Mouse (Mus musculus): ENCODE measurements around the gene Dnajc13. TPM values are rescaled to one million over a fixed set of nuclear protein-coding genes. Genes with fewer than 3 reads are reported as not detected.
A peak's percentile ranks its signal among the peaks of the same experiment; 100 is the strongest.

The Dnajc13 gene
- total RNA-seq, 2 experiments from 2014 or later = 32.7 to 63.6 TPM

GRCm38 (mm10) chr9:104260306-104260705 is 2.4 kb downstream of the Dnajc13 start:
- no peak for ATAC-seq (replicated peaks; ENCODE audit: low FRiP score, low TSS enrichment, poor library complexity, severe bottlenecking)

- ATAC-seq (replicated peaks; ENCODE audit: low FRiP score, low TSS enrichment, poor library complexity, severe bottlenecking) = no peak
These were observed 6.6 kb downstream of the Dnajc13 start for GRCm38 (mm10) chr9:104256085-104256484.

- ATAC-seq (replicated peaks; ENCODE audit: low FRiP score, low TSS enrichment, poor library complexity, severe bottlenecking) = peak; percentile 60
These were observed 8.1 kb downstream of the Dnajc13 start for GRCm38 (mm10) chr9:104254408-104255180.

GRCm38 (mm10) chr9:104252637-104253036 is 10.1 kb downstream of the Dnajc13 start:
- ATAC-seq (replicated peaks; ENCODE audit: low FRiP score, low TSS enrichment, poor library complexity, severe bottlenecking) = no peak

- ATAC-seq (replicated peaks; ENCODE audit: low FRiP score, low TSS enrichment, poor library complexity, severe bottlenecking) = no peak
These were observed 11.0 kb downstream of the Dnajc13 start for GRCm38 (mm10) chr9:104251687-104252086.

GRCm38 (mm10) chr9:104251111-104251510 is 11.6 kb downstream of the Dnajc13 start:
- no peak for ATAC-seq (replicated peaks; ENCODE audit: low FRiP score, low TSS enrichment, poor library complexity, severe bottlenecking)

GRCm38 (mm10) chr9:104247307-104247987 is 15.3 kb downstream of the Dnajc13 start:
- no peak for ATAC-seq (replicated peaks; ENCODE audit: low FRiP score, low TSS enrichment, poor library complexity, severe bottlenecking)

GRCm38 (mm10) chr9:104243799-104244466 is 18.8 kb downstream of the Dnajc13 start:
- ATAC-seq (replicated peaks; ENCODE audit: low FRiP score, low TSS enrichment, poor library complexity, severe bottlenecking) = no peak

GRCm38 (mm10) chr9:104240146-104240545 is 22.6 kb downstream of the Dnajc13 start:
- no peak for ATAC-seq (replicated peaks; ENCODE audit: low FRiP score, low TSS enrichment, poor library complexity, severe bottlenecking)

- ATAC-seq (replicated peaks; ENCODE audit: low FRiP score, low TSS enrichment, poor library complexity, severe bottlenecking) = no peak
These were observed 23.7 kb downstream of the Dnajc13 start for GRCm38 (mm10) chr9:104239076-104239475.

GRCm38 (mm10) chr9:104236256-104236930 is 26.3 kb downstream of the Dnajc13 start:
- no peak for ATAC-seq (replicated peaks; ENCODE audit: low FRiP score, low TSS enrichment, poor library complexity, severe bottlenecking)

GRCm38 (mm10) chr9:104235751-104236150 is 27.0 kb downstream of the Dnajc13 start:
- no peak for ATAC-seq (replicated peaks; ENCODE audit: low FRiP score, low TSS enrichment, poor library complexity, severe bottlenecking)

GRCm38 (mm10) chr9:104233815-104234214 is 28.9 kb downstream of the Dnajc13 start:
- no peak for ATAC-seq (replicated peaks; ENCODE audit: low FRiP score, low TSS enrichment, poor library complexity, severe bottlenecking)

GRCm38 (mm10) chr9:104233060-104233459 is 29.7 kb downstream of the Dnajc13 start:
- ATAC-seq (replicated peaks; ENCODE audit: low FRiP score, low TSS enrichment, poor library complexity, severe bottlenecking) = no peak

GRCm38 (mm10) chr9:104232004-104232403 is 30.7 kb downstream of the Dnajc13 start:
- ATAC-seq (replicated peaks; ENCODE audit: low FRiP score, low TSS enrichment, poor library complexity, severe bottlenecking) = no peak

- no peak for ATAC-seq (replicated peaks; ENCODE audit: low FRiP score, low TSS enrichment, poor library complexity, severe bottlenecking)
These were observed 51.3 kb downstream of the Dnajc13 start for GRCm38 (mm10) chr9:104211402-104211801.

- peak; percentile 96 for ATAC-seq (replicated peaks; ENCODE audit: low FRiP score, low TSS enrichment, poor library complexity, severe bottlenecking)
These were observed 58.9 kb downstream of the Dnajc13 start for GRCm38 (mm10) chr9:104203851-104204250.

- no peak for ATAC-seq (replicated peaks; ENCODE audit: low FRiP score, low TSS enrichment, poor library complexity, severe bottlenecking)
These were observed 68.2 kb downstream of the Dnajc13 start for GRCm38 (mm10) chr9:104194528-104194927.

GRCm38 (mm10) chr9:104193900-104194299 is 68.8 kb downstream of the Dnajc13 start:
- no peak for ATAC-seq (replicated peaks; ENCODE audit: low FRiP score, low TSS enrichment, poor library complexity, severe bottlenecking)

- ATAC-seq (replicated peaks; ENCODE audit: low FRiP score, low TSS enrichment, poor library complexity, severe bottlenecking) = peak; percentile 44; the same call in 1 of the 2 replicates
These were observed 69.4 kb downstream of the Dnajc13 start for GRCm38 (mm10) chr9:104193327-104193726.

All from megakaryocyte-erythroid progenitor cell, adult 5-6 weeks (primary cell).